Mouse (Mus musculus) lung, embryonic 14.5 days (tissue): ENCODE results near the gene Ctcf. TPM values are rescaled to one million over a fixed set of nuclear protein-coding genes. Genes with fewer than 3 reads are reported as not detected.

Experiments
- ATAC-seq: fragments of 200-750 bp; cut with Nextera tagmentation; 2 replicates; pipeline ENCODE4 v1.8.0; 2017; ENCODE audit warnings: mild to moderate bottlenecking, moderate TSS enrichment, moderate library complexity; ENCODE audit not compliant: insufficient read depth
- DNase-seq: peaks from one replicate; pipeline ENCODE4 v3.0.0-alpha.2; 2015
- H3K27ac ChIP-seq: fragments of 300-500 bp; sonication (generic); 2 replicates; pipeline ENCODE4 v1.5.1; 2014; ENCODE audit warnings: low read depth, mild to moderate bottlenecking, moderate library complexity
- H3K27me3 ChIP-seq: fragments of 300-500 bp; sonication (generic); 2 replicates; pipeline ENCODE4 v1.6.1; 2014; ENCODE audit warnings: low read length, control low read depth; ENCODE audit not compliant: insufficient read depth
- H3K36me3 ChIP-seq: fragments of 300-500 bp; sonication (generic); 2 replicates; pipeline ENCODE4 v1.6.1; 2014; ENCODE audit warnings: control low read depth; ENCODE audit not compliant: insufficient read depth
- H3K4me1 ChIP-seq: fragments of 300-500 bp; sonication (generic); 2 replicates; pipeline ENCODE4 v1.6.1; 2014; ENCODE audit warnings: antibody characterized with exemption, control low read depth; ENCODE audit not compliant: insufficient read depth
- H3K4me2 ChIP-seq: fragments of 300-500 bp; sonication (generic); 2 replicates; pipeline ENCODE4 v1.6.1; 2014; ENCODE audit warnings: mild to moderate bottlenecking
- H3K4me3 ChIP-seq: fragments of 300-500 bp; sonication (generic); 2 replicates; pipeline ENCODE4 v1.5.1; 2014; ENCODE audit warnings: low read depth, low read length
- H3K9ac ChIP-seq: fragments of 300-500 bp; sonication (generic); 2 replicates; pipeline ENCODE4 v1.6.1; 2014
- H3K9me3 ChIP-seq: fragments of 300-500 bp; sonication (generic); 2 replicates; pipeline ENCODE4 v1.6.1; 2016; ENCODE audit warnings: low read depth, low read length, control low read depth
- CTCF ChIP-seq: IDR thresholded peaks from 2 replicates; pipeline ENCODE4 v1.5.1; 2016; ENCODE audit warnings: antibody characterized with exemption, low read depth
- WGBS: fragments of 180-500 bp; shearing (Covaris S2); extraction: QIAGEN DNeasy Blood & Tissue Kit; methylation state at CpG from one replicate; pipeline ENCODE4 v1.1.7; 2014; 5-methylcytosine and 5-hydroxymethylcytosine counted together
- polyA plus RNA-seq: library from polyadenylated mRNA; unstranded; fragments of >200 nt; fragmentation: Nextera tagmentation; extraction: Ambion mirVana; gene quantifications from 2 replicates; pipeline ENCODE4 v1.2.1, GENCODE M21; 2014

Ctcf gene
- polyA plus RNA-seq, 1 experiment from 2014 or later, result 129 TPM

GRCm38 (mm10) chr8:105609355-105609754 lies 27.0 kb upstream of the Ctcf start:
- Histone ChIP-seq H3K36me3 (no peaks in the 10 kb centered on the region), H3K27me3 (no peaks in the 10 kb centered on the region), H3K4me1 (peaks cover 7% of the 10 kb centered on the region; the same call in 1 of the 2 replicates), H3K4me2 (no peak overlapping the region), H3K9ac (no peak overlapping the region), H3K4me3 (no peak overlapping the region), H3K9me3 (no peaks in the 10 kb centered on the region), H3K27ac (no peak overlapping the region)
- 68% methylated on average over 2 of the region's 2 CpGs for WGBS
- ATAC-seq (no peak), DNase-seq (no peak)
- no peak for TF ChIP-seq CTCF

DNA sequence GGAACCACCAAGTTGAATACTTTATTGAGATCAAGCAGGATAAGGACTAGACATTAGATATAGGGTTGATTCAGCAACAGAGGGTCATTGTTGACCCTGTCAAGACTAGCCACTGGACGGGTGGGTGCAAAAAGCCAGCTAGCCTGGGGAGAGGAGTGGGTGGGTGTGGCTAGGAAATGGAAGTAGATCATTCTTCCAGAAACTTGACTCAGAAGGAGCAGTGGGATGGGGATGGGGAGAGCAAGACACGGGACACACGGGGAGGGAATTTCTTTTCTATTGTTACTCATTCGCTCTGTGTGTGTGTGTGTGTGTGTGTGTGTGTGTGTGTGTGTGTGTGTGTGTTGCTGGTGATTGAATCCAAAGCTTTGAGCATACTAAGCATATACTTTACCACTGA lies 26.6 kb upstream of the Ctcf start:
- Histone ChIP-seq H3K27ac (no peak overlapping the region), H3K27me3 (no peaks in the 10 kb centered on the region), H3K4me1 (peaks cover 5% of the 10 kb centered on the region; the same call in 1 of the 2 replicates), H3K9ac (no peak overlapping the region), H3K4me3 (no peak overlapping the region), H3K36me3 (0 out of 2 replicates have a peak, but pooled peaks cover under 1% of the 10 kb centered on the region), H3K4me2 (no peak overlapping the region), H3K9me3 (no peaks in the 10 kb centered on the region)
- DNase-seq (no peak), ATAC-seq (no peak)
- no peak for TF ChIP-seq CTCF
- 53% methylated on average over 4 of the region's 4 CpGs for WGBS

DNA sequence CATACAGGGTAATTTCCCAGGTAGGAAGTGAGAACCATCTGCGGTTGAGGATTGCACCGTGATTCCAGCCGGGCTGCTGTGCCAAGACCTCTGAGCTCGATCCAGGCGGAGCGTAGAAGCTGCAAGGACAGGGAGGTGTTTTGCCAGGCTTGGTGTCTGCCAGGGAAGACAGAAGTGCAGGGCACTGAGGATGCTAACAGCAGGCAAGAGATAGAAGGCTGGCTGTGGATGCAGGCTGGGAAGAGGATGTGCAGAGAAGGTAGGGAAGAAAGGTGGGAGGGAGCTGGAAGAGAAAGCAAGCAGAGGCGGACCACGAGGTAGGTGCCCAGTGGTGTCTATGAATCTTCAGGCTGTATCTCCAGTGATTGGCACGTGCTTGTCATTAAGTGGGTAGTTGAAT lies 24.5 kb upstream of the Ctcf start:
- Histone ChIP-seq H3K9ac (no peak overlapping the region), H3K27ac (no peak overlapping the region), H3K4me2 (no peak overlapping the region), H3K4me3 (no peak overlapping the region), H3K4me1 (peaks cover 5% of the 10 kb centered on the region; the same call in 1 of the 2 replicates), H3K27me3 (no peaks in the 10 kb centered on the region), H3K9me3 (no peaks in the 10 kb centered on the region), H3K36me3 (peaks cover 21% of the 10 kb centered on the region)
- 85% methylated on average over 9 of the region's 9 CpGs for WGBS
- no peak for ATAC-seq
- no peak for TF ChIP-seq CTCF
- no peak for DNase-seq

DNA sequence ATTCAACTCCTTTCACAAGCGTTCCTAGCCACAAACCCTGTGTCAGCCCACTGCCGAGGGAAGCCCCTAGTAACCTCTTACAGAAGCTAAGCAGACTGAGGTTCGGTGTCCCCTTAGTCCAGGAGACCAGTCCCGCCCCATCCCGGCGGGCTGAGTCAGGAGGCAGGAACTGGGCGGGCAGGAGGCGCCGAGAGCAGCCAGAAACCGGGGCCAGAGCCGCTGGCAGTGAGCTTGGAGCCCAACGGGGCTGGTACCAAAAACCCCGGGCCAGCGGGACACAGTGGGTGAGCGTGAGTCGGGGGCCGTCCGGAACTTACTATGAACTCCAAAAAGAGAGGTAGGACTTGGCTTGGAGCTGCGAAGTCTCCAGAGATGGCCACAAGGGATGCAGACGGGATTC lies 23.3 kb upstream of the Ctcf start:
- Histone ChIP-seq H3K9me3 (no peaks in the 10 kb centered on the region), H3K36me3 (peaks cover 33% of the 10 kb centered on the region), H3K4me3 (peak overlapping the region; percentile 48), H3K27ac (no peak overlapping the region), H3K4me2 (peak overlapping the region; percentile 94), H3K27me3 (no peaks in the 10 kb centered on the region), H3K4me1 (no peaks in the 10 kb centered on the region), H3K9ac (peak overlapping the region; percentile 34; the same call in 1 of the 2 replicates)
- TF ChIP-seq CTCF, result no peak
- WGBS, result 3% methylated on average over 20 of the region's 20 CpGs
- DNase-seq (peak; percentile 64), ATAC-seq (no peak)

DNA sequence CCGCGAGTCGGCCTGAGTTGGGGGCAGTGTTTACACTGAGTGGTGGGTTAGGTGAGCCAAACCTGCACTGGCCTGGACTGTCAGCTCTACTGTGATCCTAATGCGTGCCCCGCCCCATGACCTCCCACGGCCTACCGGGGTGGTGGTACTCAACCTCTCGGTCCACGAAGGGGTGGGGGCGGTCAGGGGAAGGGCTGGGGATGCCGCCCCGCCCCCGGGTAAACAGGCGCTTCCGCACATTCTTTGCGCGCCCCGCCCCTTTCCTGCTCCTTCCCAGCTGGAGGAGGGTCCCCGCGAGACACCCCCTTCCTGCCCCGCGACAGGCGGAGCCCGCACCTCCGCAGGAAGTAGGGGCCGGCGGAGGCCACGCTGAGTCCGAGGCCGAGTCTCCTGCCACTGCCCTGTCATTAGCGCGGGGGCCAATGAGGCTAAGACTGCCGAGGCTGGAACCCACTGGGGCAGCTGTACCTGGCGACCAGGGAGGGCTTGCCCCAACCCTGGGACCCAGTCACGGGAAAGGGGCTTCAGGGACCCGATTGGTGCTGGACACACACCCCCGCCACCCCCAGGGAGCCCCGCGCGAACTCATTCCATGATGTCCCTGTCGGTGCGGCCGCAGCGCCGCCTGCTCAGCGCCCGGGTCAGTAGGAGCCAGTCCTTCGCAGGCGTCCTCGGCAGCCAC lies 22.4 kb upstream of the Ctcf start:
- peak overlapping the region; percentile 48 for H3K4me3 ChIP-seq
- WGBS, result 1% methylated on average over 48 of the region's 50 CpGs
- H3K27me3 ChIP-seq, result no peaks in the 10 kb centered on the region
- H3K36me3 ChIP-seq, result peaks cover 43% of the 10 kb centered on the region
- H3K9me3 ChIP-seq, result no peaks in the 10 kb centered on the region
- TF ChIP-seq CTCF, result no peak
- no peak overlapping the region for H3K27ac ChIP-seq
- H3K4me1 ChIP-seq, result no peaks in the 10 kb centered on the region
- H3K9ac ChIP-seq, result peak overlapping the region; percentile 56
- ATAC-seq (peak; percentile 82), DNase-seq (peak; percentile 85)
- H3K4me2 ChIP-seq, result peak overlapping the region; percentile 94

DNA sequence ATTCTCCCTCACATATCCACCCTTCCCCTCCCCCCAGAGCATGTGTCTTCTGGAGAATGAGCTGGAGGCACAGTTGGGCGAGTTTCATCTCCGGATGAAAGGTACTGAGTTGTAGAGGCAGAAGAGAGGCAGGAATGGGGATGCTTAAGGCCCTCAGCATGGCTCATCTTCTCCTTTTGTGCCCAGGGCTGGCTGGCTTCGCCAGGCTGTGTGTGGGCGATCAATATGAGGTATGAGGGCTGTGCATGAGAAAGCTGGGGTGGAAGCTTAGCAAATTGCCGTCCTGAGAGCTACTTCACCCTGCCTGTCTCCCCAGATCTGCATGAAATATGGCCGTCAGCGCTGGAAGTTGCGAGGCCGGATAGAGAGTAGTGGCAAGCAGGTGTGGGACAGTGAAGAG lies 20.4 kb upstream of the Ctcf start:
- Histone ChIP-seq H3K27me3 (no peaks in the 10 kb centered on the region), H3K4me2 (no peak overlapping the region), H3K9ac (no peak overlapping the region), H3K36me3 (peaks cover 62% of the 10 kb centered on the region), H3K27ac (no peak overlapping the region), H3K9me3 (no peaks in the 10 kb centered on the region), H3K4me3 (no peak overlapping the region), H3K4me1 (no peaks in the 10 kb centered on the region)
- no peak for TF ChIP-seq CTCF
- DNase-seq, result no peak
- 93% methylated on average over 9 of the region's 9 CpGs for WGBS
- no peak for ATAC-seq

- Histone ChIP-seq H3K9ac (no peak overlapping the region), H3K4me2 (no peak overlapping the region), H3K4me3 (no peak overlapping the region), H3K36me3 (peaks cover 74% of the 10 kb centered on the region), H3K4me1 (no peaks in the 10 kb centered on the region), H3K27me3 (no peaks in the 10 kb centered on the region), H3K27ac (no peak overlapping the region), H3K9me3 (no peaks in the 10 kb centered on the region)
- 87% methylated on average over 21 of the region's 21 CpGs for WGBS
- ATAC-seq (no peak), DNase-seq (no peak)
- no peak for TF ChIP-seq CTCF
Observed at GRCm38 (mm10) chr8:105617451-105618278, 18.7 kb upstream of the Ctcf start.
